Mouse (Mus musculus): ENCODE data around the gene Foxred1. TPM values are rescaled to one million over a fixed set of nuclear protein-coding genes. Genes with fewer than 3 reads are reported as not detected.

The Foxred1 gene
- polyA plus RNA-seq (2014; fragmentation: Nextera tagmentation; extraction: Ambion mirVana), result 27.2 and 30.0 TPM in 2 replicates

- 1% methylated on average over 60 of the region's 72 CpGs for WGBS
- peak; percentile 100 for DNase-seq (ENCODE audit: low spot score)
- peaks cover 57% of the 10 kb centered on the region for H3K36me3 ChIP-seq (ENCODE audit: control insufficient read depth, insufficient read depth, low read length)
- no peaks in the 10 kb centered on the region for H3K9me3 ChIP-seq (ENCODE audit: control insufficient read depth, low read length)
- H3K9ac ChIP-seq (ENCODE audit: low read depth, low read length), result peak within 1 kb of the TSS; percentile 88
- peak; percentile 100 for ATAC-seq (ENCODE audit: low read depth)
- H3K4me1 ChIP-seq (ENCODE audit: control insufficient read depth, insufficient read depth, low read length), result peaks cover 10% of the 10 kb centered on the region
- H3K4me2 ChIP-seq (ENCODE audit: low read depth, low read length), result peak within 1 kb of the TSS; percentile 84
- H3K27ac ChIP-seq (replicated peaks; ENCODE audit: low read depth, low read length), result peak within 1 kb of the TSS; percentile 84
- H3K4me3 ChIP-seq (ENCODE audit: low read depth, low read length), result peak within 1 kb of the TSS; percentile 92
- H3K27me3 ChIP-seq (replicated peaks; ENCODE audit: control insufficient read depth, insufficient read depth, low read length), result no peaks in the 10 kb centered on the region
Observed at GRCm38 (mm10) chr9:35210542-35211474, at the start of gene Foxred1. Gene Foxred1 (minus strand): TSS chr9:35211055.

- WGBS, result 92% methylated on average over 7 of the region's 7 CpGs
- no peak overlapping the region for H3K4me2 ChIP-seq (ENCODE audit: low read depth, low read length)
Observed at GRCm38 (mm10) chr9:35257365-35257764, 46.5 kb upstream of the Foxred1 start.

GRCm38 (mm10) chr9:35249476-35249875, 38.6 kb upstream of the Foxred1 start:
- Histone ChIP-seq H3K27ac (replicated peaks; ENCODE audit: low read depth, low read length) (peak overlapping the region; percentile 75), H3K9me3 (ENCODE audit: control insufficient read depth, low read length) (no peaks in the 10 kb centered on the region), H3K4me1 (ENCODE audit: control insufficient read depth, insufficient read depth, low read length) (peaks cover 9% of the 10 kb centered on the region), H3K4me2 (ENCODE audit: low read depth, low read length) (no peak overlapping the region; the same call in 1 of the 2 replicates), H3K27me3 (replicated peaks; ENCODE audit: control insufficient read depth, insufficient read depth, low read length) (no peaks in the 10 kb centered on the region), H3K4me3 (ENCODE audit: low read depth, low read length) (no peak overlapping the region), H3K9ac (ENCODE audit: low read depth, low read length) (no peak overlapping the region), H3K36me3 (ENCODE audit: control insufficient read depth, insufficient read depth, low read length) (no peaks in the 10 kb centered on the region)
- ATAC-seq (ENCODE audit: low read depth), result peak; percentile 57; the same call in 1 of the 2 replicates
- peak; percentile 84 for DNase-seq (ENCODE audit: low spot score)

More at GRCm38 (mm10) chr9:35257365-35257764, 46.5 kb upstream of the Foxred1 start:
- Histone ChIP-seq H3K36me3 (ENCODE audit: control insufficient read depth, insufficient read depth, low read length) (no peaks in the 10 kb centered on the region), H3K27ac (replicated peaks; ENCODE audit: low read depth, low read length) (no peak overlapping the region), H3K9me3 (ENCODE audit: control insufficient read depth, low read length) (no peaks in the 10 kb centered on the region), H3K9ac (ENCODE audit: low read depth, low read length) (no peak overlapping the region), H3K4me1 (ENCODE audit: control insufficient read depth, insufficient read depth, low read length) (no peaks in the 10 kb centered on the region), H3K4me3 (ENCODE audit: low read depth, low read length) (no peak overlapping the region), H3K27me3 (replicated peaks; ENCODE audit: control insufficient read depth, insufficient read depth, low read length) (no peaks in the 10 kb centered on the region)
- DNase-seq (ENCODE audit: low spot score) (no peak), ATAC-seq (ENCODE audit: low read depth) (no peak)

GRCm38 (mm10) chr9:35247405-35247804, 36.5 kb upstream of the Foxred1 start:
- Histone ChIP-seq H3K9me3 (ENCODE audit: control insufficient read depth, low read length) (no peaks in the 10 kb centered on the region), H3K27ac (replicated peaks; ENCODE audit: low read depth, low read length) (no peak overlapping the region), H3K27me3 (replicated peaks; ENCODE audit: control insufficient read depth, insufficient read depth, low read length) (no peaks in the 10 kb centered on the region), H3K4me2 (ENCODE audit: low read depth, low read length) (no peak overlapping the region), H3K4me1 (ENCODE audit: control insufficient read depth, insufficient read depth, low read length) (peaks cover 9% of the 10 kb centered on the region), H3K4me3 (ENCODE audit: low read depth, low read length) (no peak overlapping the region), H3K9ac (ENCODE audit: low read depth, low read length) (no peak overlapping the region), H3K36me3 (ENCODE audit: control insufficient read depth, insufficient read depth, low read length) (no peaks in the 10 kb centered on the region)
- WGBS, result 84% methylated on average over 2 of the region's 2 CpGs
- no peak for DNase-seq (ENCODE audit: low spot score)
- ATAC-seq (ENCODE audit: low read depth), result no peak

GRCm38 (mm10) chr9:35239734-35240133, 28.9 kb upstream of the Foxred1 start:
- Histone ChIP-seq H3K9me3 (ENCODE audit: control insufficient read depth, low read length) (no peaks in the 10 kb centered on the region), H3K36me3 (ENCODE audit: control insufficient read depth, insufficient read depth, low read length) (peaks cover 6% of the 10 kb centered on the region; the same call in 1 of the 2 replicates), H3K4me1 (ENCODE audit: control insufficient read depth, insufficient read depth, low read length) (0 out of 2 replicates have a peak, but pooled peaks cover 4% of the 10 kb centered on the region), H3K9ac (ENCODE audit: low read depth, low read length) (no peak overlapping the region), H3K27ac (replicated peaks; ENCODE audit: low read depth, low read length) (no peak overlapping the region), H3K4me2 (ENCODE audit: low read depth, low read length) (no peak overlapping the region), H3K4me3 (ENCODE audit: low read depth, low read length) (no peak overlapping the region), H3K27me3 (replicated peaks; ENCODE audit: control insufficient read depth, insufficient read depth, low read length) (no peaks in the 10 kb centered on the region)
- ATAC-seq (ENCODE audit: low read depth), result no peak
- 100% methylated on average over 1 of the region's 1 CpGs for WGBS
- no peak for DNase-seq (ENCODE audit: low spot score)

- 62% methylated on average over 6 of the region's 6 CpGs for WGBS
- Histone ChIP-seq H3K4me2 (ENCODE audit: low read depth, low read length) (no peak overlapping the region), H3K4me1 (ENCODE audit: control insufficient read depth, insufficient read depth, low read length) (0 out of 2 replicates have a peak, but pooled peaks cover 4% of the 10 kb centered on the region), H3K9me3 (ENCODE audit: control insufficient read depth, low read length) (no peaks in the 10 kb centered on the region), H3K27me3 (replicated peaks; ENCODE audit: control insufficient read depth, insufficient read depth, low read length) (no peaks in the 10 kb centered on the region), H3K9ac (ENCODE audit: low read depth, low read length) (no peak overlapping the region), H3K4me3 (ENCODE audit: low read depth, low read length) (no peak overlapping the region), H3K36me3 (ENCODE audit: control insufficient read depth, insufficient read depth, low read length) (peaks cover 13% of the 10 kb centered on the region; the same call in 1 of the 2 replicates), H3K27ac (replicated peaks; ENCODE audit: low read depth, low read length) (no peak overlapping the region)
- ATAC-seq (ENCODE audit: low read depth), result 0 out of 2 replicates have a peak, but pooled peaks have one; percentile 15
- DNase-seq (ENCODE audit: low spot score), result peak; percentile 23
Observed at GRCm38 (mm10) chr9:35238915-35239571, 28.2 kb upstream of the Foxred1 start.

GRCm38 (mm10) chr9:35238371-35238770, 27.5 kb upstream of the Foxred1 start:
- H3K36me3 ChIP-seq (ENCODE audit: control insufficient read depth, insufficient read depth, low read length), result peaks cover 19% of the 10 kb centered on the region; the same call in 1 of the 2 replicates

GRCm38 (mm10) chr9:35235996-35236395, 25.1 kb upstream of the Foxred1 start:
- 0 out of 2 replicates have a peak, but pooled peaks cover 4% of the 10 kb centered on the region for H3K4me1 ChIP-seq (ENCODE audit: control insufficient read depth, insufficient read depth, low read length)
- ATAC-seq (ENCODE audit: low read depth), result no peak
- no peaks in the 10 kb centered on the region for H3K27me3 ChIP-seq (replicated peaks; ENCODE audit: control insufficient read depth, insufficient read depth, low read length)
- no peak overlapping the region for H3K4me2 ChIP-seq (ENCODE audit: low read depth, low read length)
- H3K36me3 ChIP-seq (ENCODE audit: control insufficient read depth, insufficient read depth, low read length), result peaks cover 31% of the 10 kb centered on the region; the same call in 1 of the 2 replicates
- no peaks in the 10 kb centered on the region for H3K9me3 ChIP-seq (ENCODE audit: control insufficient read depth, low read length)
- no peak overlapping the region for H3K27ac ChIP-seq (replicated peaks; ENCODE audit: low read depth, low read length)
- 50% methylated on average over 3 of the region's 3 CpGs for WGBS
- H3K9ac ChIP-seq (ENCODE audit: low read depth, low read length), result no peak overlapping the region
- DNase-seq (ENCODE audit: low spot score), result no peak
- no peak overlapping the region for H3K4me3 ChIP-seq (ENCODE audit: low read depth, low read length)

More at GRCm38 (mm10) chr9:35238371-35238770, 27.5 kb upstream of the Foxred1 start:
- H3K9ac ChIP-seq (ENCODE audit: low read depth, low read length), result no peak overlapping the region
- H3K4me3 ChIP-seq (ENCODE audit: low read depth, low read length), result no peak overlapping the region
- H3K9me3 ChIP-seq (ENCODE audit: control insufficient read depth, low read length), result no peaks in the 10 kb centered on the region
- no peaks in the 10 kb centered on the region for H3K27me3 ChIP-seq (replicated peaks; ENCODE audit: control insufficient read depth, insufficient read depth, low read length)
- no peak for ATAC-seq (ENCODE audit: low read depth)
- no peak overlapping the region for H3K27ac ChIP-seq (replicated peaks; ENCODE audit: low read depth, low read length)
- no peak for DNase-seq (ENCODE audit: low spot score)
- WGBS, result 86% methylated on average over 1 of the region's 1 CpGs
- 0 out of 2 replicates have a peak, but pooled peaks cover 4% of the 10 kb centered on the region for H3K4me1 ChIP-seq (ENCODE audit: control insufficient read depth, insufficient read depth, low read length)
- H3K4me2 ChIP-seq (ENCODE audit: low read depth, low read length), result no peak overlapping the region

Data from embryonic facial prominence, embryonic 14.5 days (tissue).